Mouse (Mus musculus) spleen, postnatal 0 days (tissue): Measurements from ENCODE around the gene Mis18bp1. TPM values are rescaled to one million over a fixed set of nuclear protein-coding genes. Genes with fewer than 3 reads are reported as not detected.

Experiments
- polyA plus RNA-seq: library from polyadenylated mRNA; unstranded; fragments of >200 nt; fragmentation: Nextera tagmentation; extraction: Ambion mirVana; gene quantifications from 2 replicates; pipeline ENCODE4 v1.2.1, GENCODE M21; 2015

The Mis18bp1 gene
- 51.5 and 57.9 TPM in 2 replicates for polyA plus RNA-seq

DNA sequence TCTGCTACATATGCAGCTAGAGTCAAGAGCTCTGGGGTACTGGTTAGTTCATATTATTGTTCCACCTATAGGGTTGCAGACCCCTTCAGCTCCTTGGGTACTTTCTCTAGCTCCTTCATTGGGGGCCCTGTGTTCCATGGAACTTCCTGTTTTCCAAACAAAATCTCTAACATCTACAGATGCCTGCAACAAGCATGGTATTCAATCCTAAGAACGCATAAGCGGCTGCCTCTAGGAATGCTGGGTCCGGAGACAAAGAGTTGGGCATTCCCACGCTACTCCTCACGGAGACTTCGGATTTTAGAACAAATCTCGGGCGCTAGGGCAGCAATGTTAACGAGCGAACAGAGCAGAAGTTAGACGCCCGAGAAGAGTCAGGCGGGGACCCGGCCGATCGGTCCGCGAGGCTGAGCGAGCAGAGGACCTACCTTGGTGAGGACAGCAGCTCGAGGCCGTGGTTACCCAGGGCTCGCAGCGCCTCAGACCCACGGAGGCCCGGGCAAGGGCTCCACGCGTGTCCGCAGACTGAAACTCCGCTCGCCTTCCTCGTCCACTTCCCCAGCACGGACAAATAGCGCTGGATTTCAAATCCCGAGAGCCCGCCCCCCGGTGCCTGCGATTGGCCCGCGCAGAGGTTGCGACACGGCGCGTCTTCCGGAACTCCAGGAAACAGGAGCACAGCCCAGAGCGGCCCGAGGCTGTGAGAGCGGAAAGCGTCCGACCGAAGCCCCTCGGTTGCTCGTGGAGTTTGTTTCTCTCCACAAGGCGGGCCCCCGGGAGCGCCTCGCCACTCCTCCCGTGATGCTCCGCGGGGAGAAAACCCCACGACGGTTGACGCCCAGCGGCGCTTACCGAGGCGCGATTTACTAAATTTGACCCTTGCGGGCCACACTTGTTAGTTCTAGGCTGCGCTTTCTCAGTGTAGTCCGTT lies at the start of gene Mis18bp1:
TSS of gene Mis18bp1 (minus strand) at position 584 of the 931 bp plus-strand sequence.

Other genes starting within 250 kb of the Mis18bp1 start
- gene Klhl28, start 207.1 kb downstream of the Mis18bp1 start, polyA plus RNA-seq = 5.9 and 7.7 TPM in 2 replicates
- 10.1 and 11.6 TPM in 2 replicates for gene Togaram1, start 206.8 kb downstream of the Mis18bp1 start, polyA plus RNA-seq
- gene Prpf39, start 136.3 kb downstream of the Mis18bp1 start, polyA plus RNA-seq = 24.5 and 27.4 TPM in 2 replicates
- gene Fkbp3, start 98.6 kb downstream of the Mis18bp1 start, polyA plus RNA-seq = 181 and 186 TPM in 2 replicates
- 7.2 and 8.2 TPM in 2 replicates for gene Fancm, start 97.0 kb downstream of the Mis18bp1 start, polyA plus RNA-seq
- gene Wdr20rt, start 52.9 kb upstream of the Mis18bp1 start, polyA plus RNA-seq = not detected in 2 replicates